14 mouse cellular contexts compared by ENCODE assay signal in genomic region chr17:75071174-75071573, GRCm38 (mm10).
DNase-seq lines count a peak whose midpoint lies in the region; ATAC-seq lines count a peak whose summit lies in the region.
"Had no signal": no experiment of that assay in that cellular context is flagged by ENCODE, and none has a peak within 500 bp of the region (broad histone marks: within the 10 kb centered on the region; RNA-seq: fewer than 3 reads in every experiment).

No protein-coding gene starts in this region.

- peak overlapping the region; percentile 59 for H3K4me3 ChIP-seq in megakaryocyte, embryonic 14.5 days (replicated peaks)
- H3K4me3 ChIP-seq in heart, embryonic 14.5 days (ENCODE audit: control insufficient read depth in 1 of 2, insufficient read depth in 1 of 2, low read depth in 1 of 2, low read length in 2 of 2) = no peak overlapping the region
- H3K4me3 ChIP-seq in liver, embryonic 13.5 days (replicated peaks) = no peak overlapping the region
- no peak overlapping the region for H3K4me3 ChIP-seq in stomach, embryonic 16.5 days (replicated peaks; ENCODE audit: low read length)
- H3K4me3 ChIP-seq in forebrain, embryonic 16.5 days (replicated peaks; ENCODE audit: low read length) = no peak overlapping the region
- H3K4me3 ChIP-seq: forebrain, embryonic 13.5 days; neural tube, embryonic 15.5 days had no signal

- 6% methylated on average over 2 of the region's 2 CpGs for WGBS in heart, embryonic 14.5 days
- WGBS in liver, embryonic 13.5 days (ENCODE audit: insufficient replicate concordance) = 6% methylated on average over 2 of the region's 2 CpGs
- WGBS in stomach, embryonic 16.5 days = 25% methylated on average over 2 of the region's 2 CpGs
- 11% methylated on average over 2 of the region's 2 CpGs for WGBS in forebrain, embryonic 16.5 days

- no peaks in the 10 kb centered on the region for H3K9me3 ChIP-seq in megakaryocyte, embryonic 14.5 days
- no peaks in the 10 kb centered on the region for H3K9me3 ChIP-seq in heart, embryonic 14.5 days (ENCODE audit: control insufficient read depth, low read length)
- no peaks in the 10 kb centered on the region for H3K9me3 ChIP-seq in liver, embryonic 13.5 days (replicated peaks)
- H3K9me3 ChIP-seq in stomach, embryonic 16.5 days (replicated peaks; ENCODE audit: control insufficient read depth, low read length) = no peaks in the 10 kb centered on the region
- no peaks in the 10 kb centered on the region for H3K9me3 ChIP-seq in forebrain, embryonic 16.5 days (ENCODE audit: control insufficient read depth, low read length)
- H3K9me3 ChIP-seq: forebrain, embryonic 13.5 days; neural tube, embryonic 15.5 days had no signal

- peak; percentile 42 for DNase-seq in liver, embryonic 13.5 days
- no peak for DNase-seq in kidney, adult 11 months
- DNase-seq: cerebellum, adult 8-10 months; layer of hippocampus, postnatal 36 days; left cerebral cortex, postnatal 4 days; lung, adult 2 months had no signal

- no peak overlapping the region for H3K4me2 ChIP-seq in heart, embryonic 14.5 days (ENCODE audit: low read length)
- peak overlapping the region; percentile 28 for H3K4me2 ChIP-seq in liver, embryonic 13.5 days
- H3K4me2 ChIP-seq in stomach, embryonic 16.5 days (ENCODE audit: low read depth, low read length) = no peak overlapping the region
- H3K4me2 ChIP-seq in forebrain, embryonic 16.5 days (ENCODE audit: low read length) = no peak overlapping the region
- H3K4me2 ChIP-seq: forebrain, embryonic 13.5 days; neural tube, embryonic 15.5 days had no signal

- H3K27me3 ChIP-seq in megakaryocyte, embryonic 14.5 days (replicated peaks) = no peaks in the 10 kb centered on the region
- no peaks in the 10 kb centered on the region for H3K27me3 ChIP-seq in heart, embryonic 14.5 days (ENCODE audit: control insufficient read depth, insufficient read depth, low read length)
- no peaks in the 10 kb centered on the region for H3K27me3 ChIP-seq in liver, embryonic 13.5 days
- H3K27me3 ChIP-seq in stomach, embryonic 16.5 days (ENCODE audit: control insufficient read depth, insufficient read depth, low read length) = no peaks in the 10 kb centered on the region
- H3K27me3 ChIP-seq in forebrain, embryonic 16.5 days (replicated peaks; ENCODE audit: control insufficient read depth, insufficient read depth, low read length) = no peaks in the 10 kb centered on the region
- H3K27me3 ChIP-seq: neural tube, embryonic 15.5 days had no signal

- peaks cover 85% of the 10 kb centered on the region for H3K36me3 ChIP-seq in megakaryocyte, embryonic 14.5 days (replicated peaks; ENCODE audit: low read length)
- H3K36me3 ChIP-seq in heart, embryonic 14.5 days (ENCODE audit: control insufficient read depth, insufficient read depth, low read length) = 0 out of 2 replicates have a peak, but pooled peaks cover under 1% of the 10 kb centered on the region
- no peaks in the 10 kb centered on the region for H3K36me3 ChIP-seq in liver, embryonic 13.5 days
- H3K36me3 ChIP-seq in stomach, embryonic 16.5 days (ENCODE audit: control insufficient read depth, insufficient read depth, low read length) = no peaks in the 10 kb centered on the region
- no peaks in the 10 kb centered on the region for H3K36me3 ChIP-seq in forebrain, embryonic 16.5 days (ENCODE audit: control insufficient read depth, insufficient read depth)
- H3K36me3 ChIP-seq: neural tube, embryonic 15.5 days had no signal

- H3K9ac ChIP-seq in heart, embryonic 14.5 days (ENCODE audit: low read length) = 0 out of 2 replicates have a peak overlapping the region, but pooled peaks have one; percentile 5
- no peak overlapping the region for H3K9ac ChIP-seq in liver, embryonic 13.5 days
- no peak overlapping the region for H3K9ac ChIP-seq in stomach, embryonic 16.5 days (ENCODE audit: low read length)
- no peak overlapping the region for H3K9ac ChIP-seq in forebrain, embryonic 16.5 days (replicated peaks; ENCODE audit: low read depth, low read length)
- H3K9ac ChIP-seq: forebrain, embryonic 13.5 days; neural tube, embryonic 15.5 days had no signal

- H3K4me1 ChIP-seq in megakaryocyte, embryonic 14.5 days = peaks cover 98% of the 10 kb centered on the region
- H3K4me1 ChIP-seq in heart, embryonic 14.5 days (ENCODE audit: control insufficient read depth in 2 of 2, insufficient read depth in 2 of 2, low read length in 2 of 2) = peaks cover 38 to 67% of the 10 kb centered on the region in 2 experiments
- H3K4me1 ChIP-seq in liver, embryonic 13.5 days (replicated peaks) = peaks cover 49% of the 10 kb centered on the region
- peaks cover 24% of the 10 kb centered on the region for H3K4me1 ChIP-seq in stomach, embryonic 16.5 days (ENCODE audit: control insufficient read depth, insufficient read depth, low read length)
- H3K4me1 ChIP-seq in forebrain, embryonic 16.5 days (replicated peaks; ENCODE audit: control insufficient read depth, insufficient read depth, low read length) = no peaks in the 10 kb centered on the region
- H3K4me1 ChIP-seq: forebrain, embryonic 13.5 days had no signal

- no peak for ATAC-seq in megakaryocyte, adult 5-6 weeks (ENCODE audit: poor library complexity, severe bottlenecking)
- ATAC-seq in heart, embryonic 14.5 days (ENCODE audit: insufficient number of reproducible peaks, insufficient read depth, low FRiP score, low read depth) = no peak
- ATAC-seq in liver, embryonic 13.5 days (ENCODE audit: low read depth) = peak; percentile 79
- ATAC-seq in stomach, embryonic 16.5 days (ENCODE audit: insufficient read depth, low FRiP score) = peak; percentile 61
- ATAC-seq in forebrain, embryonic 16.5 days = no peak
- ATAC-seq: forebrain, embryonic 13.5 days; hindbrain, embryonic 16.5 days had no signal

- peak overlapping the region; percentile 42 to 88 for H3K27ac ChIP-seq in heart, embryonic 14.5 days (replicated peaks in 1 of 2; ENCODE audit: control insufficient read depth in 1 of 2, insufficient read depth in 1 of 2, low read depth in 2 of 2, low read length in 2 of 2)
- peak overlapping the region; percentile 68 for H3K27ac ChIP-seq in liver, embryonic 13.5 days
- no peak overlapping the region; the same call in 1 of the 2 replicates for H3K27ac ChIP-seq in stomach, embryonic 16.5 days (ENCODE audit: low read length)
- H3K27ac ChIP-seq in forebrain, embryonic 16.5 days (ENCODE audit: low read length) = no peak overlapping the region
- H3K27ac ChIP-seq: forebrain, embryonic 13.5 days; neural tube, embryonic 15.5 days had no signal

Comparison
In these comparisons a context has a peak if more than half of its experiments do, and no peak if none do; other contexts are left out.
1. ATAC-seq: peak in liver, embryonic 13.5 days (single experiment) and stomach, embryonic 16.5 days (single experiment); none in megakaryocyte, adult 5-6 weeks (single experiment), heart, embryonic 14.5 days (single experiment) and forebrain, embryonic 16.5 days (single experiment).
2. H3K27ac ChIP-seq: peak in heart, embryonic 14.5 days (2 of 2) and liver, embryonic 13.5 days (single experiment); none in stomach, embryonic 16.5 days (single experiment) and forebrain, embryonic 16.5 days (single experiment).